Mouse (Mus musculus): ENCODE measurements around the gene Lelp1. TPM values are rescaled to one million over a fixed set of nuclear protein-coding genes. Genes with fewer than 3 reads are reported as not detected.

Lelp1 gene
- total and polyA plus RNA-seq, 3 experiments, result 0.39 TPM; not detected in 2

- no peak for DNase-seq
- H3K27ac ChIP-seq, result no peak overlapping the region
- H3K9ac ChIP-seq (ENCODE audit: low read depth, low read length), result no peak overlapping the region
- 39% methylated on average over 2 of the region's 2 CpGs for WGBS
- H3K36me3 ChIP-seq (ENCODE audit: control insufficient read depth, insufficient read depth, low read length), result no peaks in the 10 kb centered on the region
- no peaks in the 10 kb centered on the region for H3K79me2 ChIP-seq (replicated peaks; ENCODE audit: control insufficient read depth, insufficient read depth, low read length)
- TF ChIP-seq POLR2A (IDR thresholded peaks at IDR 0.05; ENCODE audit: insufficient read depth, low read depth, low read length) (no peak), CTCF (IDR thresholded peaks at IDR 0.05) (peak; percentile 38)
- no peaks in the 10 kb centered on the region for H3K27me3 ChIP-seq (ENCODE audit: control insufficient read depth, insufficient read depth, low read length)
- intact Hi-C loops (cut with DNase I), result no loop called here
- H3K4me1 ChIP-seq (ENCODE audit: control insufficient read depth, insufficient read depth, low read length), result no peaks in the 10 kb centered on the region
- no peak overlapping the region for H3K4me3 ChIP-seq
Observed at GRCm38 (mm10) chr3:92147420-92147819, 4.9 kb upstream of the Lelp1 start.

GRCm38 (mm10) chr3:92123847-92124246 lies 18.7 kb downstream of the Lelp1 start, which contains the start of gene Prr9:
Prr9 (minus strand) TSS chr3:92123947.
- H3K79me2 ChIP-seq (replicated peaks; ENCODE audit: control insufficient read depth, insufficient read depth, low read length), result no peaks in the 10 kb centered on the region

GRCm38 (mm10) chr3:92120902-92121301 lies 21.6 kb downstream of the Lelp1 start:
- H3K4me1 ChIP-seq (ENCODE audit: control insufficient read depth, insufficient read depth, low read length), result no peaks in the 10 kb centered on the region
- no peaks in the 10 kb centered on the region for H3K79me2 ChIP-seq (replicated peaks; ENCODE audit: control insufficient read depth, insufficient read depth, low read length)
- no peak overlapping the region for H3K27ac ChIP-seq
- no peaks in the 10 kb centered on the region for H3K27me3 ChIP-seq (ENCODE audit: control insufficient read depth, insufficient read depth, low read length)
- no peak overlapping the region for H3K4me3 ChIP-seq
- DNase-seq, result no peak
- 66% methylated on average over 3 of the region's 3 CpGs for WGBS
- no peaks in the 10 kb centered on the region for H3K36me3 ChIP-seq (ENCODE audit: control insufficient read depth, insufficient read depth, low read length)
- intact Hi-C loops (cut with DNase I), result no loop called here
- H3K9ac ChIP-seq (ENCODE audit: low read depth, low read length), result no peak overlapping the region
- TF ChIP-seq CTCF (IDR thresholded peaks at IDR 0.05) (no peak), POLR2A (IDR thresholded peaks at IDR 0.05; ENCODE audit: insufficient read depth, low read depth, low read length) (no peak), EP300 (IDR thresholded peaks at IDR 0.05; ENCODE audit: insufficient read depth, low read depth, low read length) (no peak)

More at GRCm38 (mm10) chr3:92123847-92124246, 18.7 kb downstream of the Lelp1 start, which contains the start of gene Prr9:
- 72% methylated on average over 5 of the region's 5 CpGs for WGBS
- H3K9ac ChIP-seq (ENCODE audit: low read depth, low read length), result no peak within 1 kb of the TSS
- DNase-seq, result no peak
- intact Hi-C loops (cut with DNase I), result no loop called here
- no peak within 1 kb of the TSS for H3K4me3 ChIP-seq
- H3K27ac ChIP-seq, result no peak within 1 kb of the TSS
- no peaks in the 10 kb centered on the region for H3K27me3 ChIP-seq (ENCODE audit: control insufficient read depth, insufficient read depth, low read length)
- no peaks in the 10 kb centered on the region for H3K4me1 ChIP-seq (ENCODE audit: control insufficient read depth, insufficient read depth, low read length)
- H3K36me3 ChIP-seq (ENCODE audit: control insufficient read depth, insufficient read depth, low read length), result no peaks in the 10 kb centered on the region
- TF ChIP-seq CTCF (IDR thresholded peaks at IDR 0.05) (no peak), POLR2A (IDR thresholded peaks at IDR 0.05; ENCODE audit: insufficient read depth, low read depth, low read length) (no peak), EP300 (IDR thresholded peaks at IDR 0.05; ENCODE audit: insufficient read depth, low read depth, low read length) (no peak)

- intact Hi-C loops (cut with DNase I), result no loop called here
- H3K27ac ChIP-seq, result no peak overlapping the region
- TF ChIP-seq POLR2A (IDR thresholded peaks at IDR 0.05; ENCODE audit: insufficient read depth, low read depth, low read length) (no peak), CTCF (IDR thresholded peaks at IDR 0.05) (peak; percentile 55)
- no peak overlapping the region for H3K4me3 ChIP-seq
- no peaks in the 10 kb centered on the region for H3K79me2 ChIP-seq (replicated peaks; ENCODE audit: control insufficient read depth, insufficient read depth, low read length)
- H3K9ac ChIP-seq (ENCODE audit: low read depth, low read length), result no peak overlapping the region
- H3K27me3 ChIP-seq (ENCODE audit: control insufficient read depth, insufficient read depth, low read length), result no peaks in the 10 kb centered on the region
- no peaks in the 10 kb centered on the region for H3K36me3 ChIP-seq (ENCODE audit: control insufficient read depth, insufficient read depth, low read length)
- DNase-seq, result no peak
- H3K4me1 ChIP-seq (ENCODE audit: control insufficient read depth, insufficient read depth, low read length), result no peaks in the 10 kb centered on the region
- 31% methylated on average over 3 of the region's 3 CpGs for WGBS
Observed at GRCm38 (mm10) chr3:92117930-92118329, 24.6 kb downstream of the Lelp1 start.

- no peaks in the 10 kb centered on the region for H3K27me3 ChIP-seq (ENCODE audit: control insufficient read depth, insufficient read depth, low read length)
- no peaks in the 10 kb centered on the region for H3K36me3 ChIP-seq (ENCODE audit: control insufficient read depth, insufficient read depth, low read length)
- no peaks in the 10 kb centered on the region for H3K4me1 ChIP-seq (ENCODE audit: control insufficient read depth, insufficient read depth, low read length)
- intact Hi-C loops (cut with DNase I), result no loop called here
- no peak overlapping the region for H3K9ac ChIP-seq (ENCODE audit: low read depth, low read length)
- no peak for DNase-seq
- H3K4me3 ChIP-seq, result no peak overlapping the region
- no peaks in the 10 kb centered on the region for H3K79me2 ChIP-seq (replicated peaks; ENCODE audit: control insufficient read depth, insufficient read depth, low read length)
- TF ChIP-seq EP300 (IDR thresholded peaks at IDR 0.05; ENCODE audit: insufficient read depth, low read depth, low read length) (no peak), CTCF (IDR thresholded peaks at IDR 0.05) (no peak), POLR2A (IDR thresholded peaks at IDR 0.05; ENCODE audit: insufficient read depth, low read depth, low read length) (no peak)
- no peak overlapping the region for H3K27ac ChIP-seq
Observed at GRCm38 (mm10) chr3:92111526-92111925, 31.0 kb downstream of the Lelp1 start.

- H3K9ac ChIP-seq (ENCODE audit: low read depth, low read length), result no peak overlapping the region
- TF ChIP-seq POLR2A (IDR thresholded peaks at IDR 0.05; ENCODE audit: insufficient read depth, low read depth, low read length), result no peak
- no peak for TF ChIP-seq CTCF (IDR thresholded peaks at IDR 0.05)
- TF ChIP-seq EP300 (IDR thresholded peaks at IDR 0.05; ENCODE audit: insufficient read depth, low read depth, low read length), result no peak
- H3K4me1 ChIP-seq (ENCODE audit: control insufficient read depth, insufficient read depth, low read length), result no peaks in the 10 kb centered on the region
- H3K36me3 ChIP-seq (ENCODE audit: control insufficient read depth, insufficient read depth, low read length), result no peaks in the 10 kb centered on the region
- intact Hi-C loops (cut with DNase I), result no loop called here
- H3K79me2 ChIP-seq (replicated peaks; ENCODE audit: control insufficient read depth, insufficient read depth, low read length), result no peaks in the 10 kb centered on the region
- no peak overlapping the region for H3K27ac ChIP-seq
- H3K4me3 ChIP-seq, result no peak overlapping the region
- DNase-seq, result no peak
- no peaks in the 10 kb centered on the region for H3K27me3 ChIP-seq (ENCODE audit: control insufficient read depth, insufficient read depth, low read length)
Observed at GRCm38 (mm10) chr3:92110790-92111189, 31.8 kb downstream of the Lelp1 start.
